Mouse (Mus musculus) left cerebral cortex, postnatal 4 days (tissue): ENCODE measurements around the gene Gm28048. TPM values are rescaled to one million over a fixed set of nuclear protein-coding genes. Genes with fewer than 3 reads are reported as not detected.
A peak's percentile ranks its signal among the peaks of the same experiment; 100 is the strongest.

Experiments
- DNase-seq: peaks from one replicate; pipeline ENCODE4 v3.0.0-alpha.2; 2022
- intact Hi-C: fragments of 180-260 bp; cut with DNase I; formaldehyde crosslinking; loops from one replicate; pipeline ENCODE4 v1.15.1; 2025
- total RNA-seq, 2 experiments: library from RNA; stranded (reverse); gene quantifications; 2 replicates each; pipeline ENCODE4 v1.2.3; 2021

Gm28048 gene
- total RNA-seq, 2 experiments from 2014 or later, result 2.2 to 2.9 TPM

- no peak for DNase-seq
- intact Hi-C loops, result loop anchor here (10.0 kb wide), 1 partner anchor 89 kb away; no protein-coding TSS in a partner anchor
Observed at GRCm38 (mm10) chr11:22865635-22866246, 116.1 kb downstream of the Gm28048 start.

- DNase-seq, result no peak
- intact Hi-C loops, result loop anchor here (10.0 kb wide), 1 partner anchor 90 kb away; no protein-coding TSS in a partner anchor
Observed at GRCm38 (mm10) chr11:22864305-22865060, 117.4 kb downstream of the Gm28048 start.

- DNase-seq, result no peak
Observed at GRCm38 (mm10) chr11:22863581-22863980, 118.3 kb downstream of the Gm28048 start.

GRCm38 (mm10) chr11:22861315-22861714 is 120.6 kb downstream of the Gm28048 start:
- no peak for DNase-seq
- intact Hi-C loops, result loop anchor here (10.0 kb wide), 1 partner anchor 93 kb away; no protein-coding TSS in a partner anchor

More at GRCm38 (mm10) chr11:22863581-22863980, 118.3 kb downstream of the Gm28048 start:
- intact Hi-C loops, result loop anchor here (10.0 kb wide), 1 partner anchor 91 kb away; no protein-coding TSS in a partner anchor

GRCm38 (mm10) chr11:22860335-22861227 is 121.3 kb downstream of the Gm28048 start, which contains the start of gene B3gnt2:
B3gnt2 (minus strand) TSS chr11:22860961.
- intact Hi-C loops, result loop anchor here (10.0 kb wide), 1 partner anchor 94 kb away; no protein-coding TSS in a partner anchor

GRCm38 (mm10) chr11:22859633-22860334 is 122.1 kb downstream of the Gm28048 start:
- intact Hi-C loops, result loop anchor here (10.0 kb wide), 2 partner anchors 95 to 225 kb away; no protein-coding TSS in a partner anchor
- DNase-seq, result peak; percentile 84

More at GRCm38 (mm10) chr11:22860335-22861227, 121.3 kb downstream of the Gm28048 start, which contains the start of gene B3gnt2:
- no peak for DNase-seq

- intact Hi-C loops, result loop anchor here (10.0 kb wide), 1 partner anchor 224 kb away; no protein-coding TSS in a partner anchor
- no peak for DNase-seq
Observed at GRCm38 (mm10) chr11:22859301-22859632, 122.6 kb downstream of the Gm28048 start.

GRCm38 (mm10) chr11:22858441-22859300 is 123.2 kb downstream of the Gm28048 start:
- no peak for DNase-seq
- intact Hi-C loops, result loop anchor here (10.0 kb wide), 1 partner anchor 224 kb away; no protein-coding TSS in a partner anchor

GRCm38 (mm10) chr11:22857705-22858440 is 124.0 kb downstream of the Gm28048 start:
- no peak for DNase-seq
- intact Hi-C loops, result loop anchor here (10.0 kb wide), 1 partner anchor 223 kb away; no protein-coding TSS in a partner anchor

GRCm38 (mm10) chr11:22857106-22857704 is 124.7 kb downstream of the Gm28048 start:
- intact Hi-C loops, result loop anchor here (10.0 kb wide), 1 partner anchor 222 kb away; no protein-coding TSS in a partner anchor
- DNase-seq, result no peak

- no peak for DNase-seq
- intact Hi-C loops, result loop anchor here (10.0 kb wide), 1 partner anchor 222 kb away; no protein-coding TSS in a partner anchor
Observed at GRCm38 (mm10) chr11:22856371-22856965, 125.4 kb downstream of the Gm28048 start.

GRCm38 (mm10) chr11:22854571-22854970 is 127.3 kb downstream of the Gm28048 start:
- DNase-seq, result no peak
- intact Hi-C loops, result loop anchor here (10.0 kb wide), 1 partner anchor 220 kb away; no protein-coding TSS in a partner anchor

- intact Hi-C loops, result loop anchor here (10.0 kb wide), 1 partner anchor 219 kb away; no protein-coding TSS in a partner anchor
- DNase-seq, result no peak
Observed at GRCm38 (mm10) chr11:22853477-22854157, 128.3 kb downstream of the Gm28048 start.

GRCm38 (mm10) chr11:22852510-22852909 is 129.4 kb downstream of the Gm28048 start:
- DNase-seq, result no peak
- intact Hi-C loops, result loop anchor here (10.0 kb wide), 1 partner anchor 218 kb away; no protein-coding TSS in a partner anchor

- DNase-seq, result no peak
- intact Hi-C loops, result loop anchor here (10.0 kb wide), 1 partner anchor 217 kb away; no protein-coding TSS in a partner anchor
Observed at GRCm38 (mm10) chr11:22851416-22851815, 130.5 kb downstream of the Gm28048 start.

GRCm38 (mm10) chr11:22850077-22850476 is 131.8 kb downstream of the Gm28048 start:
- no peak for DNase-seq
- intact Hi-C loops, result loop anchor here (10.0 kb wide), 1 partner anchor 215 kb away; no protein-coding TSS in a partner anchor
